Mouse (Mus musculus) intestine, embryonic 14.5 days (tissue): ENCODE measurements around the gene Amot. TPM values are rescaled to one million over a fixed set of nuclear protein-coding genes. Genes with fewer than 3 reads are reported as not detected.

ENCODE experiments used
- ATAC-seq: fragments of 200-750 bp; cut with Nextera tagmentation; replicated peaks from 2 replicates; pipeline ENCODE4 v1.8.0; 2017; ENCODE audit warnings: low read depth, moderate number of reproducible peaks, moderate TSS enrichment, moderate library complexity; ENCODE audit not compliant: low FRiP score, low TSS enrichment
- DNase-seq: peaks from one replicate; pipeline ENCODE4 v3.0.0-alpha.2; 2018; ENCODE audit warnings: low spot score
- H3K27ac ChIP-seq: fragments of 300-500 bp; sonication (generic); 2 replicates; pipeline ENCODE4 v1.5.1; 2014; ENCODE audit warnings: low read depth, mild to moderate bottlenecking, control low read depth
- H3K27me3 ChIP-seq: fragments of 300-500 bp; sonication (generic); replicated peaks from 2 replicates; pipeline ENCODE4 v1.6.1; 2014; ENCODE audit warnings: low read length, control low read depth; ENCODE audit not compliant: control insufficient read depth, insufficient read depth
- H3K36me3 ChIP-seq: fragments of 300-500 bp; sonication (generic); 2 replicates; pipeline ENCODE4 v1.6.1; 2014; ENCODE audit warnings: low read length, control low read depth; ENCODE audit not compliant: control insufficient read depth, insufficient read depth
- H3K4me1 ChIP-seq: fragments of 300-500 bp; sonication (generic); replicated peaks from 2 replicates; pipeline ENCODE4 v1.6.1; 2014; ENCODE audit warnings: low read length, control low read depth, mixed read lengths; ENCODE audit not compliant: control insufficient read depth, insufficient read depth
- H3K4me2 ChIP-seq: fragments of 300-500 bp; sonication (generic); 2 replicates; pipeline ENCODE4 v1.6.1; 2014; ENCODE audit warnings: low read length
- H3K4me3 ChIP-seq: fragments of 300-500 bp; sonication (generic); 2 replicates; pipeline ENCODE4 v1.5.1; 2014; ENCODE audit warnings: low read depth, low read length, control low read depth, mixed read lengths
- H3K9ac ChIP-seq: fragments of 300-500 bp; sonication (generic); 2 replicates; pipeline ENCODE4 v1.6.1; 2014; ENCODE audit warnings: mild to moderate bottlenecking, low read length
- H3K9me3 ChIP-seq: fragments of 300-500 bp; sonication (generic); 2 replicates; pipeline ENCODE4 v1.6.1; 2016; ENCODE audit warnings: low read length, control low read depth; ENCODE audit not compliant: control insufficient read depth
- WGBS: fragments of 180-500 bp; shearing (Covaris S2); extraction: QIAGEN DNeasy Blood & Tissue Kit; methylation state at CpG from one replicate; pipeline ENCODE4 v1.1.7; 2014; 5-methylcytosine and 5-hydroxymethylcytosine counted together
- polyA plus RNA-seq: library from polyadenylated mRNA; unstranded; fragments of >200 nt; fragmentation: Nextera tagmentation; extraction: Ambion mirVana; gene quantifications from 2 replicates; pipeline ENCODE4 v1.2.1, GENCODE M21; 2014

The Amot gene
- polyA plus RNA-seq, 1 experiment from 2014 or later: 21.5 TPM

- no peak for DNase-seq
- no peak overlapping the region for H3K4me2 ChIP-seq
- 84% methylated on average over 5 of the region's 5 CpGs for WGBS
- no peak overlapping the region for H3K4me3 ChIP-seq
- H3K9ac ChIP-seq: no peak overlapping the region
- no peak overlapping the region for H3K27ac ChIP-seq
- no peaks in the 10 kb centered on the region for H3K4me1 ChIP-seq
- no peak for ATAC-seq
- H3K9me3 ChIP-seq: no peaks in the 10 kb centered on the region
- H3K27me3 ChIP-seq: no peaks in the 10 kb centered on the region
- no peaks in the 10 kb centered on the region; the same call in 1 of the 2 replicates for H3K36me3 ChIP-seq
Measured at GRCm38 (mm10) chrX:145489950-145490349, 15.0 kb downstream of the Amot start.

DNA sequence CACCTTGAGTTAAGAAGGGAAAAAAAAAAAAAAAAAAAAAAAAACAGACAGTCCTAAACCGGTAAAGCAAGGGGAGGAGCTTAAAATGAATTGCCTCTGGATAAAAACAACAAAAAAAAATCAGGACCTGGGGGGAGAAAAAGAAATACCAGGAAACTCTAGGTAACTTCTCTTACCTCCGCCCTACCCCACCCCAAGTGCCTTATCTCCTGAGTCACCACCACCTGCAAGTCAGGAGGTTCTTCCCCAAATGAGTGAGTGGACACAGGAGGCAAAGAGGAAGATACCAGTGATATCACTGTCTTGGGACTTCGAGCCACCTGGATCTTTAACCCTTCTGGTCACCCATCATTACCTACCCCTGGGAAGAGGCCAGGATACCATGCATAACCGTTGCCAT is 19.5 kb downstream of the Amot start:
- Histone ChIP-seq H3K4me1 (no peaks in the 10 kb centered on the region), H3K27ac (no peak overlapping the region), H3K9ac (no peak overlapping the region), H3K36me3 (no peaks in the 10 kb centered on the region; the same call in 1 of the 2 replicates), H3K4me3 (no peak overlapping the region), H3K9me3 (no peaks in the 10 kb centered on the region), H3K27me3 (no peaks in the 10 kb centered on the region), H3K4me2 (no peak overlapping the region)
- WGBS: 60% methylated on average over 4 of the region's 4 CpGs
- ATAC-seq (no peak), DNase-seq (no peak)

GRCm38 (mm10) chrX:145483486-145484055 is 21.4 kb downstream of the Amot start:
- Histone ChIP-seq H3K4me1 (no peaks in the 10 kb centered on the region), H3K36me3 (no peaks in the 10 kb centered on the region; the same call in 1 of the 2 replicates), H3K27me3 (no peaks in the 10 kb centered on the region), H3K27ac (no peak overlapping the region), H3K4me3 (no peak overlapping the region), H3K4me2 (no peak overlapping the region), H3K9ac (no peak overlapping the region), H3K9me3 (no peaks in the 10 kb centered on the region)
- ATAC-seq: no peak
- DNase-seq: no peak
- WGBS: 85% methylated on average over 7 of the region's 7 CpGs

DNA sequence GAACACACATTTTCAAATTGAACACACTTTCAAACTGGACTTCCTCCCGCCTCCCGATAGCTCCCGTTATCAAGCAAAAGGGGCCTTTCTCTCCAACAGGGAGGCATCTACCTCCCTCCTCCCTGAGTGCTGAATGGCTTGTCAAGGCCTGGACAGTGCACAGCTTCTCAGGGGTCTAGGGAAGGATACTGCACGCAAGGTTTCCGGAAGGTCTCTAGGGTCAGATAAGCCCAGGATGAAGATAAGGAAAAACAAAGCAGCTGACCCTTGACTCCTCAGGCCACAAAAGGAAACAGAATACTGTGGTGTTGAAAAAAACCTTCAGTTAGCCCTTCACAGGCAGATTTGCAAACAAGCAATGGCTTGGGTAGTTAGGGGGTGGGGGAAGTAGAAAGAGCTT is 22.6 kb downstream of the Amot start:
- Histone ChIP-seq H3K27ac (no peak overlapping the region), H3K9ac (no peak overlapping the region), H3K36me3 (no peaks in the 10 kb centered on the region; the same call in 1 of the 2 replicates), H3K9me3 (no peaks in the 10 kb centered on the region), H3K4me2 (no peak overlapping the region), H3K27me3 (no peaks in the 10 kb centered on the region), H3K4me1 (no peaks in the 10 kb centered on the region), H3K4me3 (no peak overlapping the region)
- DNase-seq (no peak), ATAC-seq (no peak)
- WGBS: 68% methylated on average over 5 of the region's 5 CpGs

- WGBS: 81% methylated on average over 10 of the region's 10 CpGs
- H3K27me3 ChIP-seq: no peaks in the 10 kb centered on the region
- H3K4me1 ChIP-seq: no peaks in the 10 kb centered on the region
- no peaks in the 10 kb centered on the region for H3K9me3 ChIP-seq
- no peak overlapping the region for H3K9ac ChIP-seq
- no peak overlapping the region for H3K4me2 ChIP-seq
- H3K4me3 ChIP-seq: no peak overlapping the region
- peaks cover 11% of the 10 kb centered on the region; the same call in 1 of the 2 replicates for H3K36me3 ChIP-seq
- ATAC-seq (no peak), DNase-seq (no peak)
- H3K27ac ChIP-seq: no peak overlapping the region
Measured at GRCm38 (mm10) chrX:145479942-145480341, 25.0 kb downstream of the Amot start.

- Histone ChIP-seq H3K27ac (no peak overlapping the region), H3K4me3 (no peak overlapping the region), H3K4me2 (no peak overlapping the region), H3K27me3 (no peaks in the 10 kb centered on the region), H3K4me1 (no peaks in the 10 kb centered on the region), H3K9me3 (no peaks in the 10 kb centered on the region), H3K9ac (no peak overlapping the region), H3K36me3 (peaks cover 13% of the 10 kb centered on the region; the same call in 1 of the 2 replicates)
- ATAC-seq: no peak
- no peak for DNase-seq
- WGBS: 56% methylated on average over 3 of the region's 3 CpGs
Measured at GRCm38 (mm10) chrX:145477725-145478194, 27.2 kb downstream of the Amot start.

DNA sequence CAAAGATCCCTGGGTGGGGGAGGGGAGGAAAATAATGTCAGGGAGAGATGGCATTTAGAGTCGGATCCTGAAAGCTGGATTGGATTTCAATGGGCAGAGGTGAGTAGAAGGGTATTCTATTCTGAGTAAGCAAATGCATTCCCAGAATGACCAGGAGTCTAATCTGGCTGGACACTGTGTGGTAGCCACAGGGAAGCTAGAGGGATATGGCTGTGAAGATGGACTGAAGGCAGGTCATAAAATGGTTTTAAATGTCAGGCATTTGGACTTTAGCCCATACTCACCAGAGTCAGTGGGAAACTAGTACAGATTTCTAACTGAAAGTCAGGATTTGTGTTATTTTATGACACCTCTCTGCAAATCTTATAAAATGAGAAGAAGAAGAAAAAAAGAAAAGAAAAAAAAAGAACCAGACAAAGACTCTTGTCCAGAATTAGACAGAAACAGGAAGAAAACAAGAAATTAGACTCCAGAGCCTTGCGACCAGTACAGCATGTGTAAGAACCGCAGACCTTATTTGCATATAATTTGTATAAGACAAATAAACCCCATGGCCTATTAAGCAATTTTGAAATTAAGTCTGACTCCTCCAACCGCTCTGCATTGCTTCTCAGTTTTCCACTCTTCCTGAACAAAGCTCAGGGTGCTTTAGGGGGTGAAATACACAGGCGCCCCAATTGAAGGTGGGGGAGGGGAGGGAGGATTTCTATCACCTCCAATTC is 27.8 kb downstream of the Amot start:
- Histone ChIP-seq H3K4me1 (no peaks in the 10 kb centered on the region), H3K9me3 (no peaks in the 10 kb centered on the region), H3K4me3 (no peak overlapping the region), H3K9ac (no peak overlapping the region), H3K27me3 (no peaks in the 10 kb centered on the region), H3K27ac (no peak overlapping the region), H3K4me2 (no peak overlapping the region), H3K36me3 (peaks cover 13% of the 10 kb centered on the region; the same call in 1 of the 2 replicates)
- DNase-seq (no peak), ATAC-seq (no peak)
- WGBS: 86% methylated on average over 5 of the region's 5 CpGs

DNA sequence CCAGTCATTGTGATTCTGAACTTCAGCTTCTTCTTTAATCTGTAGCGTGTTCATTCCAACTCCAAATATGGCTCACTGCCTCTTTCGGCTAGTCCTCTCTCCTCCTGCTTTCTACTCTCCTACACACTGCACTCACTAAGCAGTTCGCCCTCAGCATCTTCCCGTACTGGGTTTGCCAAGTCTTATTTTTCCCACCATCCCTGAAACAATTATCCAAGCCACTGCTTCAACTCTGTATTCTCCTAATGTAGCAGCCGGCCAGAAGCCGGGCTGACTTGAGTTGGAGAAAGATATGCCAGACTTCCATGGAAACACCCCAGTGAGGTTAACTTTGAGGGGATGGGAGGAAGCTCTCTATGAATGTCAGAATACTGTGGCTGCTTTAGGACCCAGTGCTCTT is 36.7 kb downstream of the Amot start:
- ATAC-seq: no peak

DNA sequence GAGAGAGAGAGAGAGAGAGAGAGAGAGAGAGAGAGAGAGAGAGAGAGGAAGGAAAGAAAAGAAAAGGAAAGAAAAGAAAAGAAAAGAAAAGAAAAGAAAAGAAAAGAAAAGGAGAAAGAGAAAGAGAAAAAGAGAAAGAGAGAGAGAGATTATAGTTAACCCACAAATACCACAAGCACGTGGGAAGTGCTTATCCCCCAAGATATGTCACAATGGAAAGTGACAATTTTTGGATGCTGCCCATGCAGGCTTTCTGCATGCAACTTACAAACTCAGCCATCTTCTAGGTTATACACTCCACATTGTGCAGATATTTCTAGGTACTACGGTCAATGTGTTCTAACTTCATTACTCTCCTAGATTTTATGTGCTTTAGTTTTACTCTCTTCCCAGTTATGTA is 41.5 kb downstream of the Amot start:
- Histone ChIP-seq H3K4me2 (no peak overlapping the region), H3K27me3 (no peaks in the 10 kb centered on the region), H3K9ac (no peak overlapping the region), H3K9me3 (no peaks in the 10 kb centered on the region), H3K36me3 (peaks cover 8% of the 10 kb centered on the region; the same call in 1 of the 2 replicates), H3K27ac (no peak overlapping the region), H3K4me1 (no peaks in the 10 kb centered on the region), H3K4me3 (no peak overlapping the region)
- no peak for ATAC-seq
- no peak for DNase-seq
- WGBS: 83% methylated on average over 2 of the region's 2 CpGs

More for the DNA sequence above, 36.7 kb downstream of the Amot start:
- no peak for DNase-seq
- no peaks in the 10 kb centered on the region for H3K4me1 ChIP-seq
- H3K27me3 ChIP-seq: no peaks in the 10 kb centered on the region
- 91% methylated on average over 6 of the region's 6 CpGs for WGBS
- H3K4me3 ChIP-seq: no peak overlapping the region
- no peak overlapping the region for H3K4me2 ChIP-seq
- no peak overlapping the region for H3K9ac ChIP-seq
- no peak overlapping the region for H3K27ac ChIP-seq
- H3K36me3 ChIP-seq: no peaks in the 10 kb centered on the region
- H3K9me3 ChIP-seq: no peaks in the 10 kb centered on the region
